Mouse (Mus musculus) granulocyte monocyte progenitor cell, adult 5-6 weeks (primary cell): ENCODE measurements around the gene Olfr1359. TPM values are rescaled to one million over a fixed set of nuclear protein-coding genes. Genes with fewer than 3 reads are reported as not detected.

Experiments used
- ATAC-seq: replicated peaks from 2 replicates; pipeline ENCODE4 v1.8.0; 2016; ENCODE audit warnings: mild to moderate bottlenecking, moderate TSS enrichment, inconsistent platforms; ENCODE audit not compliant: poor library complexity, severe bottlenecking
- total RNA-seq, 2 experiments: library from RNA; stranded (forward) in 1 of 2; stranded (reverse) in 1 of 2; fragments of 200-712, 200-1000 nt in 1 of 2; fragments of >200 nt in 1 of 2; fragmentation: Nextera tagmentation in 1 of 2; gene quantifications; 2 replicates each; pipeline ENCODE4 v1.2.3; 2014 to 2017

Olfr1359 gene
- total RNA-seq, 2 experiments from 2014 or later: not detected

- no peak for ATAC-seq
Observed at GRCm38 (mm10) chr13:21722993-21723836, 25.3 kb downstream of the Olfr1359 start.

GRCm38 (mm10) chr13:21727948-21728572, 30.1 kb downstream of the Olfr1359 start:
- ATAC-seq: no peak

GRCm38 (mm10) chr13:21729544-21729943, 31.6 kb downstream of the Olfr1359 start:
- no peak for ATAC-seq

GRCm38 (mm10) chr13:21733466-21733865, 35.6 kb downstream of the Olfr1359 start:
- ATAC-seq: no peak

- peak; percentile 71 for ATAC-seq
Observed at GRCm38 (mm10) chr13:21734010-21734905, 36.3 kb downstream of the Olfr1359 start.

- peak; percentile 76 for ATAC-seq
Observed at GRCm38 (mm10) chr13:21734906-21735767, 37.2 kb downstream of the Olfr1359 start, which contains the start of gene Hist1h4j. TSS of gene Hist1h4j (plus strand) at chr13:21735064.

GRCm38 (mm10) chr13:21745006-21745405, 47.1 kb downstream of the Olfr1359 start:
- ATAC-seq: no peak

GRCm38 (mm10) chr13:21749387-21750158, 51.7 kb downstream of the Olfr1359 start:
- no peak for ATAC-seq

GRCm38 (mm10) chr13:21750159-21751017, 52.5 kb downstream of the Olfr1359 start, which contains the start of gene Hist1h4k:
TSS of gene Hist1h4k (minus strand) at chr13:21750505.
- peak; percentile 62 for ATAC-seq

- ATAC-seq: no peak
Observed at GRCm38 (mm10) chr13:21751417-21751816, 53.5 kb downstream of the Olfr1359 start.

- no peak for ATAC-seq
Observed at GRCm38 (mm10) chr13:21751827-21752226, 53.9 kb downstream of the Olfr1359 start.

- ATAC-seq: no peak
Observed at GRCm38 (mm10) chr13:21752356-21752755, 54.4 kb downstream of the Olfr1359 start.

GRCm38 (mm10) chr13:21753051-21753523, 55.2 kb downstream of the Olfr1359 start:
- peak; percentile 25; the same call in 1 of the 2 replicates for ATAC-seq

- ATAC-seq: peak; percentile 78
Observed at GRCm38 (mm10) chr13:21753524-21754285, 55.8 kb downstream of the Olfr1359 start, which contains the start of the genes Hist1h2ak and Hist1h2bn. TSS of gene Hist1h2ak (minus strand) at chr13:21753827. TSS of gene Hist1h2bn (plus strand) at chr13:21754123.

GRCm38 (mm10) chr13:21754294-21755001, 56.5 kb downstream of the Olfr1359 start:
- peak; percentile 21 for ATAC-seq

GRCm38 (mm10) chr13:21755707-21756106, 57.8 kb downstream of the Olfr1359 start:
- ATAC-seq: no peak
